Mouse (Mus musculus) olfactory bulb, adult 2 months (tissue): ENCODE measurements around the gene Pax4.

Experiments used
- CTCF ChIP-seq: fragments of 200-500 bp; IDR thresholded peaks from 2 replicates; pipeline ENCODE4 v1.5.1; 2012; ENCODE audit warnings: low read depth, mild to moderate bottlenecking, low read length, moderate library complexity; ENCODE audit not compliant: insufficient read depth
- POLR2A ChIP-seq: fragments of 200-500 bp; IDR thresholded peaks from 2 replicates; pipeline ENCODE4 v1.6.1; 2012; ENCODE audit warnings: mild to moderate bottlenecking, low read depth, low read length, moderate library complexity; ENCODE audit not compliant: insufficient read depth

- TF ChIP-seq CTCF (no peak), POLR2A (no peak)
Measured at GRCm38 (mm10) chr6:28488204-28488851, 39.2 kb upstream of the Pax4 start.
